Mouse (Mus musculus) intestine, embryonic 14.5 days (tissue): Measurements from ENCODE around the gene Tfap2c. TPM values are rescaled to one million over a fixed set of nuclear protein-coding genes. Genes with fewer than 3 reads are reported as not detected.

Experiments used
- ATAC-seq: fragments of 200-750 bp; cut with Nextera tagmentation; replicated peaks from 2 replicates; pipeline ENCODE4 v1.8.0; 2017; ENCODE audit warnings: low read depth, moderate number of reproducible peaks, moderate TSS enrichment, moderate library complexity; ENCODE audit not compliant: low FRiP score, low TSS enrichment
- DNase-seq: peaks from one replicate; pipeline ENCODE4 v3.0.0-alpha.2; 2018; ENCODE audit warnings: low spot score
- H3K27ac ChIP-seq: fragments of 300-500 bp; sonication (generic); 2 replicates; pipeline ENCODE4 v1.5.1; 2014; ENCODE audit warnings: low read depth, mild to moderate bottlenecking, control low read depth
- H3K27me3 ChIP-seq: fragments of 300-500 bp; sonication (generic); replicated peaks from 2 replicates; pipeline ENCODE4 v1.6.1; 2014; ENCODE audit warnings: low read length, control low read depth; ENCODE audit not compliant: control insufficient read depth, insufficient read depth
- H3K36me3 ChIP-seq: fragments of 300-500 bp; sonication (generic); 2 replicates; pipeline ENCODE4 v1.6.1; 2014; ENCODE audit warnings: low read length, control low read depth; ENCODE audit not compliant: control insufficient read depth, insufficient read depth
- H3K4me1 ChIP-seq: fragments of 300-500 bp; sonication (generic); replicated peaks from 2 replicates; pipeline ENCODE4 v1.6.1; 2014; ENCODE audit warnings: low read length, control low read depth, mixed read lengths; ENCODE audit not compliant: control insufficient read depth, insufficient read depth
- H3K4me2 ChIP-seq: fragments of 300-500 bp; sonication (generic); 2 replicates; pipeline ENCODE4 v1.6.1; 2014; ENCODE audit warnings: low read length
- H3K4me3 ChIP-seq: fragments of 300-500 bp; sonication (generic); 2 replicates; pipeline ENCODE4 v1.5.1; 2014; ENCODE audit warnings: low read depth, low read length, control low read depth, mixed read lengths
- H3K9ac ChIP-seq: fragments of 300-500 bp; sonication (generic); 2 replicates; pipeline ENCODE4 v1.6.1; 2014; ENCODE audit warnings: mild to moderate bottlenecking, low read length
- H3K9me3 ChIP-seq: fragments of 300-500 bp; sonication (generic); 2 replicates; pipeline ENCODE4 v1.6.1; 2016; ENCODE audit warnings: low read length, control low read depth; ENCODE audit not compliant: control insufficient read depth
- WGBS: fragments of 180-500 bp; shearing (Covaris S2); extraction: QIAGEN DNeasy Blood & Tissue Kit; methylation state at CpG from one replicate; pipeline ENCODE4 v1.1.7; 2014; 5-methylcytosine and 5-hydroxymethylcytosine counted together
- polyA plus RNA-seq: library from polyadenylated mRNA; unstranded; fragments of >200 nt; fragmentation: Nextera tagmentation; extraction: Ambion mirVana; gene quantifications from 2 replicates; pipeline ENCODE4 v1.2.1, GENCODE M21; 2014

Tfap2c gene
- polyA plus RNA-seq, 1 experiment from 2014 or later, result 0.09 TPM

DNA sequence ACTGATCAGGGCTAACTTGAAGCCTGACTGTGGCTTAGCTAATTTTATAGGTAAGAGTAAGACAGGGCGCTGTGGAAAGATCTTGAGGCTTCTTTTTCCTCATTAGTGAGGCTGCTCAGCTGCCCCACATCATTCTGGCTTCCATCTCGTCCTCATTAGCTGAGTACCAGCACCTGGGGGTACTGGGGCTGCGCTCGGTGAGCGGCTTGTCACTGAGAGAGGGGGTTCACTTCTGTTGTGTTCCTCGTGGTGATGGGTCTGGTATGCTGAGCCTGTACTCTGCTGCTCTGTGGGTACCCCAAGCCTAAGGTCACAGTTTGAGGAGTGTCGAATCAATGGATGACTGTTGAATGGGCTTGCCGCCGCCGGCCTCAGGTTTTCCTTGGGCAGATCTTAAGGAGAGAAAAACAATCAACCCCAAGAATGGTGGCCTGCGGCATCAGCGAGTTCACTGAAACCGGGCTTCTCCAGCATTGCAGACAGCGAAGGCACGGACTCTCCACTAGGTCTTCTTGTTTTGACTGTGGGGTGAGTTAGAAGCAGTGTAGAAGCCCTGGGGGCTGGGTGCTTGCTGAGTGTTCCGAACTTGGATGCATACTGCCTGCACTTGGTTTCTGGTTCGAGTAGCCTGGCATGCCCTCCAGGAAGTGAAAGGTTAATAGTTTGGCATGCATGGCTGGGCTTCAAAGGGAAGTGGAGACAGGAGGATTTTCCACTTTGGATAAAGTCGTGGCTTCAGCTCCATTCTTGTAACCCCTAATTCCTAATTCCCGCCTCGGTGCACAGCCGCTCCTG is 9.5 kb downstream of the Tfap2c start:
- H3K36me3 ChIP-seq, result no peaks in the 10 kb centered on the region
- H3K4me2 ChIP-seq, result no peak overlapping the region
- DNase-seq, result no peak
- no peaks in the 10 kb centered on the region for H3K4me1 ChIP-seq
- no peaks in the 10 kb centered on the region for H3K9me3 ChIP-seq
- H3K27ac ChIP-seq, result no peak overlapping the region
- peaks cover 30% of the 10 kb centered on the region for H3K27me3 ChIP-seq
- H3K9ac ChIP-seq, result no peak overlapping the region
- ATAC-seq, result no peak
- H3K4me3 ChIP-seq, result no peak overlapping the region
- 59% methylated on average over 21 of the region's 21 CpGs for WGBS

GRCm38 (mm10) chr2:172561016-172561415 is 11.6 kb downstream of the Tfap2c start:
- Histone ChIP-seq H3K4me3 (no peak overlapping the region), H3K9ac (no peak overlapping the region), H3K4me2 (no peak overlapping the region), H3K36me3 (no peaks in the 10 kb centered on the region), H3K9me3 (no peaks in the 10 kb centered on the region), H3K27ac (no peak overlapping the region), H3K4me1 (no peaks in the 10 kb centered on the region), H3K27me3 (peaks cover 21% of the 10 kb centered on the region; the same call in 1 of the 2 replicates)
- 51% methylated on average over 10 of the region's 10 CpGs for WGBS
- ATAC-seq, result no peak
- no peak for DNase-seq

- no peaks in the 10 kb centered on the region for H3K36me3 ChIP-seq
- no peak overlapping the region for H3K27ac ChIP-seq
- no peaks in the 10 kb centered on the region for H3K27me3 ChIP-seq
- ATAC-seq (no peak), DNase-seq (no peak)
- H3K9ac ChIP-seq, result no peak overlapping the region
- H3K4me1 ChIP-seq, result no peaks in the 10 kb centered on the region
- no peaks in the 10 kb centered on the region for H3K9me3 ChIP-seq
- no peak overlapping the region for H3K4me3 ChIP-seq
- H3K4me2 ChIP-seq, result no peak overlapping the region
- 83% methylated on average over 9 of the region's 9 CpGs for WGBS
These were observed 18.4 kb downstream of the Tfap2c start for GRCm38 (mm10) chr2:172567835-172568234.

GRCm38 (mm10) chr2:172568466-172568865 is 19.1 kb downstream of the Tfap2c start:
- 87% methylated on average over 2 of the region's 2 CpGs for WGBS
- ATAC-seq, result no peak
- Histone ChIP-seq H3K27me3 (no peaks in the 10 kb centered on the region), H3K9me3 (no peaks in the 10 kb centered on the region), H3K4me1 (no peaks in the 10 kb centered on the region), H3K36me3 (no peaks in the 10 kb centered on the region), H3K27ac (no peak overlapping the region), H3K4me2 (no peak overlapping the region), H3K4me3 (no peak overlapping the region), H3K9ac (no peak overlapping the region)
- no peak for DNase-seq

- ATAC-seq (no peak), DNase-seq (no peak)
- no peak overlapping the region for H3K4me2 ChIP-seq
- H3K9ac ChIP-seq, result no peak overlapping the region
- no peak overlapping the region for H3K27ac ChIP-seq
- no peak overlapping the region for H3K4me3 ChIP-seq
- 36% methylated on average over 2 of the region's 2 CpGs for WGBS
- no peaks in the 10 kb centered on the region for H3K27me3 ChIP-seq
- no peaks in the 10 kb centered on the region for H3K9me3 ChIP-seq
- no peaks in the 10 kb centered on the region for H3K36me3 ChIP-seq
- H3K4me1 ChIP-seq, result no peaks in the 10 kb centered on the region
These were observed 27.9 kb downstream of the Tfap2c start for GRCm38 (mm10) chr2:172577196-172577766.

- no peak overlapping the region for H3K27ac ChIP-seq
- no peaks in the 10 kb centered on the region for H3K36me3 ChIP-seq
- no peak overlapping the region for H3K9ac ChIP-seq
- WGBS, result 62% methylated on average over 5 of the region's 5 CpGs
- DNase-seq, result no peak
- H3K27me3 ChIP-seq, result no peaks in the 10 kb centered on the region
- H3K4me3 ChIP-seq, result no peak overlapping the region
- no peaks in the 10 kb centered on the region for H3K9me3 ChIP-seq
- no peaks in the 10 kb centered on the region; the same call in 1 of the 2 replicates for H3K4me1 ChIP-seq
- ATAC-seq, result no peak
- no peak overlapping the region for H3K4me2 ChIP-seq
These were observed 29.8 kb downstream of the Tfap2c start for GRCm38 (mm10) chr2:172579221-172579620.

DNA sequence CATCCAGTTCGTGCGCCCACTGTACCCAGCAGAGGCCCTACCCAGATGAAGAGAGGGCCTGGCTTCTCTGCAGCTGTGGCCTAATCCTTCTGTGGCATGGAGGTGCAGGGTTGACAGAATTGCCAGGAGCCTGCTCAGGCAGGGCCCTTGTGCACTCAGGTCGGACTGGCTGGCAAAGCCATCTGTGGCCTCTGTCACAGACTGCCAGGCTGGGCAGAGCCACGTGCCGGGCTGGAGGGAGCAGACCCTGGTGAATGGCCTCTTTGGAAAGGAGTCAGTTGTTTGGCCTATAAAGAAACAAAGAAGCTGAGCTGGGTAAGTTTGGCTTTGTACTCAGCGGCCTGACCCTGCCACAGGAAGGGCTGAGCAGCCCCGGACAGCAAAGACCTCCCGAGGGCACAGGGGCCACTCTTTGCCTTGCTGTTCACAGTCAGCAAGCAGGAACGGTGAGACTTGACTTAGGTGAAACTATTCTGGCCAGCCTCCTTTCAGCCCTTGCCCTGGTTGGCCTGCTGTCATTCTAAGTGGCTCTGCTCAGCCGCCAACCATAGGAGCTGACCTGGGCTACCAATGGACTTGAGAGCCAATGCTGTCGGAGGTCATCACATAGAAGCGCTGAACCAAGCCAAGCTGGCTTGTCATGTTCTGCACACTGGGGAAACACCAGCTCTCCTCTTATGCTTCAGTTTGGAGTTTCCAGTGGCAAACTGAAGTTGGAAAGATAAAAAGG is 31.3 kb downstream of the Tfap2c start:
- Histone ChIP-seq H3K4me2 (no peak overlapping the region), H3K27ac (no peak overlapping the region), H3K9me3 (no peaks in the 10 kb centered on the region), H3K4me3 (no peak overlapping the region), H3K27me3 (no peaks in the 10 kb centered on the region), H3K4me1 (no peaks in the 10 kb centered on the region; the same call in 1 of the 2 replicates), H3K36me3 (no peaks in the 10 kb centered on the region), H3K9ac (no peak overlapping the region)
- DNase-seq (no peak), ATAC-seq (no peak)
- 75% methylated on average over 12 of the region's 12 CpGs for WGBS

GRCm38 (mm10) chr2:172583312-172583711 is 33.9 kb downstream of the Tfap2c start:
- WGBS, result 26% methylated on average over 7 of the region's 7 CpGs
- Histone ChIP-seq H3K27ac (no peak overlapping the region), H3K4me3 (no peak overlapping the region), H3K36me3 (no peaks in the 10 kb centered on the region), H3K4me1 (no peaks in the 10 kb centered on the region; the same call in 1 of the 2 replicates), H3K9ac (no peak overlapping the region), H3K4me2 (no peak overlapping the region), H3K27me3 (no peaks in the 10 kb centered on the region), H3K9me3 (no peaks in the 10 kb centered on the region)
- DNase-seq, result no peak
- no peak for ATAC-seq
